Mouse (Mus musculus): ENCODE data around the gene Bdh1. TPM values are rescaled to one million over a fixed set of nuclear protein-coding genes. Genes with fewer than 3 reads are reported as not detected.

The Bdh1 gene
- polyA plus RNA-seq, 1 experiment, result 0.54 TPM

DNA sequence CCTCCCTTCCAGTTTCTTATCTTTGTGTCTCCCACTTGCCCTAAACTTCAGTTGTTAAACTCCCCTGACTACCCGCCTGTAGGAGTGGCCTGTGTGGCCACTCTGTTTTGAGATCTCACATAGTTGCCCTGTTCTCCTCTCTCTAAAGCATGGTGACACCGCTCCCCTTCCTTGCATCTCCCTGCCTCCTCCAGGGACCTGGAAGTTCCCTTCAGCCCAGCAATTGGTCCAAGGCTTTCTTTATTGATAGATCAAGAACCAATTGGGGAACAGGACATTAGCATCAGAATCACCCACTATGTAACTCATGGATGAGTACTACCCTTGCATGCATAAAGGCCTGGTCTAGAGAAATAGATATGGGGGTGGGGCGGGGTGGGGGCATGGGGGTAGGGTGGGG lies 65.2 kb downstream of the Bdh1 start:
- no peaks in the 10 kb centered on the region for H3K79me3 ChIP-seq (ENCODE audit: low read depth)
- no peak overlapping the region for H3ac ChIP-seq (ENCODE audit: control insufficient read depth, insufficient read length, low read depth)
- no peak for TF ChIP-seq MYOG (IDR thresholded peaks at IDR 0.05; ENCODE audit: control insufficient read depth, extremely low read depth, insufficient read length)
- H3K36me3 ChIP-seq (ENCODE audit: control insufficient read depth, insufficient read depth), result no peaks in the 10 kb centered on the region
- no peak overlapping the region for H3K4me3 ChIP-seq (ENCODE audit: insufficient read depth, poor library complexity, severe bottlenecking)
- H3K27me3 ChIP-seq (ENCODE audit: control insufficient read depth, insufficient read depth, insufficient read length), result no peaks in the 10 kb centered on the region
- no peaks in the 10 kb centered on the region for H3K79me2 ChIP-seq (ENCODE audit: control insufficient read depth, insufficient read depth)

- no peaks in the 10 kb centered on the region for H3K79me2 ChIP-seq (ENCODE audit: control insufficient read depth, insufficient read depth)
- H3K27me3 ChIP-seq (ENCODE audit: control insufficient read depth, insufficient read depth, insufficient read length), result no peaks in the 10 kb centered on the region
- no peaks in the 10 kb centered on the region for H3K36me3 ChIP-seq (ENCODE audit: control insufficient read depth, insufficient read depth)
- H3ac ChIP-seq (ENCODE audit: control insufficient read depth, insufficient read length, low read depth), result no peak overlapping the region
- H3K79me3 ChIP-seq (ENCODE audit: low read depth), result no peaks in the 10 kb centered on the region
- no peak for TF ChIP-seq MAX (IDR thresholded peaks at IDR 0.05)
- TF ChIP-seq CTCF (IDR thresholded peaks at IDR 0.05; ENCODE audit: control insufficient read depth, insufficient read depth, insufficient read length), result no peak
- no peak for TF ChIP-seq FOSL1 (IDR thresholded peaks at IDR 0.05; ENCODE audit: insufficient read depth, low read length, poor library complexity, severe bottlenecking)
- no peak for TF ChIP-seq CEBPB (IDR thresholded peaks at IDR 0.05; ENCODE audit: low read depth)
- TF ChIP-seq MYOG (IDR thresholded peaks at IDR 0.05; ENCODE audit: control insufficient read depth, extremely low read depth, insufficient read length), result no peak
- TF ChIP-seq MYOD1 (IDR thresholded peaks at IDR 0.05; ENCODE audit: control insufficient read depth, insufficient read length, low read depth), result peak; percentile 72
- H3K4me3 ChIP-seq (ENCODE audit: insufficient read depth, poor library complexity, severe bottlenecking), result no peak overlapping the region
Observed at GRCm38 (mm10) chr16:31489096-31489495, 67.0 kb downstream of the Bdh1 start.

GRCm38 (mm10) chr16:31490967-31491366 lies 68.9 kb downstream of the Bdh1 start:
- TF ChIP-seq CEBPB (IDR thresholded peaks at IDR 0.05; ENCODE audit: low read depth) (no peak), FOSL1 (IDR thresholded peaks at IDR 0.05; ENCODE audit: insufficient read depth, low read length, poor library complexity, severe bottlenecking) (no peak)
- Histone ChIP-seq H3K27me3 (ENCODE audit: control insufficient read depth, insufficient read depth, insufficient read length) (no peaks in the 10 kb centered on the region), H3K4me3 (ENCODE audit: insufficient read depth, poor library complexity, severe bottlenecking) (no peak overlapping the region), H3K79me2 (ENCODE audit: control insufficient read depth, insufficient read depth) (no peaks in the 10 kb centered on the region), H3ac (ENCODE audit: control insufficient read depth, insufficient read length, low read depth) (no peak overlapping the region), H3K79me3 (ENCODE audit: low read depth) (no peaks in the 10 kb centered on the region), H3K36me3 (ENCODE audit: control insufficient read depth, insufficient read depth) (no peaks in the 10 kb centered on the region)

GRCm38 (mm10) chr16:31492921-31493549 lies 71.0 kb downstream of the Bdh1 start:
- Histone ChIP-seq H3K36me3 (ENCODE audit: control insufficient read depth, insufficient read depth) (no peaks in the 10 kb centered on the region), H3K79me2 (ENCODE audit: control insufficient read depth, insufficient read depth) (no peaks in the 10 kb centered on the region), H3ac (ENCODE audit: control insufficient read depth, insufficient read length, low read depth) (no peak overlapping the region)

DNA sequence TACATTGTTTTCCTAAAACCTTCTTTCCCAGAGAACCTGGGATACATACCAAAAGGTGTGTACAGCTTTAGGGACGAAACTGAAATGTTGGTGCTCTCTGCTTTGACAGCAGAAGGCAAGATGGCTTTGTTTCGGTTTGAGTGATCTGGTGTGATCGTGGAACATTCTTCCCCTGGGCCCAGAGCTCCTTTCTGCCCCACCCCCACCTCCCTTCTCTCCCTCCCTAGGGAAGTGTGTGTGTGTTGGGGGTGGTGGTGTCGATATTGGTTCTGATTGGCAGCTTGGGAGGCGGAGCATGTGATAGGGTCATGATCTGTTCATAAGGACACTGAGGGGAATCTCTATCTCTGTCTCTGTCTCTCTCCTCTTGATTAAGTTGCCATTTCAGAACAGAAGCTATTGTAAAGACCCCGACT lies 71.5 kb downstream of the Bdh1 start:
- H3ac ChIP-seq (ENCODE audit: control insufficient read depth, insufficient read length, low read depth), result no peak overlapping the region
- TF ChIP-seq CEBPB (IDR thresholded peaks at IDR 0.05; ENCODE audit: low read depth) (no peak), CTCF (IDR thresholded peaks at IDR 0.05; ENCODE audit: control insufficient read depth, insufficient read depth, insufficient read length) (no peak), MAX (IDR thresholded peaks at IDR 0.05) (no peak), USF1 (IDR thresholded peaks at IDR 0.05; ENCODE audit: low read depth) (no peak), MYOD1 (IDR thresholded peaks at IDR 0.05; ENCODE audit: control insufficient read depth, insufficient read length, low read depth) (no peak), FOSL1 (IDR thresholded peaks at IDR 0.05; ENCODE audit: insufficient read depth, low read length, poor library complexity, severe bottlenecking) (no peak)
- H3K27me3 ChIP-seq (ENCODE audit: control insufficient read depth, insufficient read depth, insufficient read length), result no peaks in the 10 kb centered on the region
- H3K4me3 ChIP-seq (ENCODE audit: insufficient read depth, poor library complexity, severe bottlenecking), result no peak overlapping the region
- no peaks in the 10 kb centered on the region for H3K79me3 ChIP-seq (ENCODE audit: low read depth)
- H3K36me3 ChIP-seq (ENCODE audit: control insufficient read depth, insufficient read depth), result no peaks in the 10 kb centered on the region
- no peaks in the 10 kb centered on the region for H3K79me2 ChIP-seq (ENCODE audit: control insufficient read depth, insufficient read depth)

More at GRCm38 (mm10) chr16:31492921-31493549, 71.0 kb downstream of the Bdh1 start:
- Histone ChIP-seq H3K27me3 (ENCODE audit: control insufficient read depth, insufficient read depth, insufficient read length) (no peaks in the 10 kb centered on the region), H3K4me3 (ENCODE audit: insufficient read depth, poor library complexity, severe bottlenecking) (no peak overlapping the region), H3K79me3 (ENCODE audit: low read depth) (no peaks in the 10 kb centered on the region)
- TF ChIP-seq CEBPB (IDR thresholded peaks at IDR 0.05; ENCODE audit: low read depth), result no peak
- no peak for TF ChIP-seq MYOD1 (IDR thresholded peaks at IDR 0.05; ENCODE audit: control insufficient read depth, insufficient read length, low read depth)
- no peak for TF ChIP-seq MYOG (IDR thresholded peaks at IDR 0.05; ENCODE audit: control insufficient read depth, extremely low read depth, insufficient read length)
- TF ChIP-seq FOSL1 (IDR thresholded peaks at IDR 0.05; ENCODE audit: insufficient read depth, low read length, poor library complexity, severe bottlenecking), result no peak

GRCm38 (mm10) chr16:31493991-31494390 lies 71.9 kb downstream of the Bdh1 start:
- H3K4me3 ChIP-seq (ENCODE audit: insufficient read depth, poor library complexity, severe bottlenecking), result no peak overlapping the region
- TF ChIP-seq MYOG (IDR thresholded peaks at IDR 0.05; ENCODE audit: control insufficient read depth, extremely low read depth, insufficient read length) (no peak), MAX (IDR thresholded peaks at IDR 0.05) (no peak), MYOD1 (IDR thresholded peaks at IDR 0.05; ENCODE audit: control insufficient read depth, insufficient read length, low read depth) (no peak), CTCF (IDR thresholded peaks at IDR 0.05; ENCODE audit: control insufficient read depth, insufficient read depth, insufficient read length) (no peak), USF1 (IDR thresholded peaks at IDR 0.05; ENCODE audit: low read depth) (no peak), CEBPB (IDR thresholded peaks at IDR 0.05; ENCODE audit: low read depth) (no peak), FOSL1 (IDR thresholded peaks at IDR 0.05; ENCODE audit: insufficient read depth, low read length, poor library complexity, severe bottlenecking) (no peak)
- no peak overlapping the region for H3ac ChIP-seq (ENCODE audit: control insufficient read depth, insufficient read length, low read depth)
- H3K36me3 ChIP-seq (ENCODE audit: control insufficient read depth, insufficient read depth), result no peaks in the 10 kb centered on the region
- no peaks in the 10 kb centered on the region for H3K79me2 ChIP-seq (ENCODE audit: control insufficient read depth, insufficient read depth)
- no peaks in the 10 kb centered on the region for H3K27me3 ChIP-seq (ENCODE audit: control insufficient read depth, insufficient read depth, insufficient read length)
- no peaks in the 10 kb centered on the region for H3K79me3 ChIP-seq (ENCODE audit: low read depth)

Data from C2C12 (cell line).